In genomic region chr5:125323939-125324480, GRCm38 (mm10) we compare ENCODE assay signal across 21 mouse cellular contexts. TPM values are rescaled to one million over a fixed set of nuclear protein-coding genes. Genes with fewer than 3 reads are reported as not detected.
DNase-seq lines count a peak whose midpoint lies in the region; ATAC-seq and TF ChIP-seq lines count a peak whose summit lies in the region.
"Had no signal": no experiment of that assay in that cellular context is flagged by ENCODE, and none has a peak within 500 bp of the region (broad histone marks: within the 10 kb centered on the region; RNA-seq: fewer than 3 reads in every experiment).

No protein-coding gene starts in this region.

- H3K9ac ChIP-seq in heart, embryonic 11.5 days (ENCODE audit: low read depth, low read length): no peak overlapping the region
- H3K9ac ChIP-seq in heart, adult 2 months (ENCODE audit: low read depth, low read length): no peak overlapping the region
- peak overlapping the region; percentile 4; the same call in 1 of the 2 replicates for H3K9ac ChIP-seq in liver, adult 2 months (ENCODE audit: low read depth, low read length)
- no peak overlapping the region for H3K9ac ChIP-seq in intestine, embryonic 15.5 days
- H3K9ac ChIP-seq in intestine, postnatal 0 days (ENCODE audit: low read depth, low read length): no peak overlapping the region
- H3K9ac ChIP-seq: embryonic facial prominence, embryonic 15.5 days had no signal

- TF ChIP-seq POLR2A in heart, adult 2 months (IDR thresholded peaks at IDR 0.05; ENCODE audit: insufficient read depth, low read depth, low read length): no peak
- no peak for TF ChIP-seq POLR2A in liver, adult 2 months (IDR thresholded peaks at IDR 0.05; ENCODE audit: extremely low read depth, insufficient read depth, low read length)

- H3K9me3 ChIP-seq in heart, embryonic 11.5 days (replicated peaks; ENCODE audit: control insufficient read depth, low read length): no peaks in the 10 kb centered on the region
- H3K9me3 ChIP-seq in intestine, embryonic 15.5 days: no peaks in the 10 kb centered on the region
- H3K9me3 ChIP-seq in intestine, postnatal 0 days (ENCODE audit: control insufficient read depth): no peaks in the 10 kb centered on the region
- H3K9me3 ChIP-seq: embryonic facial prominence, embryonic 15.5 days; limb, embryonic 13.5 days had no signal

- no peak for TF ChIP-seq EP300 in heart, adult 2 months (IDR thresholded peaks at IDR 0.05; ENCODE audit: insufficient read depth, low read depth, low read length)

- ATAC-seq in heart, embryonic 11.5 days (replicated peaks; ENCODE audit: insufficient number of reproducible peaks, low FRiP score, low TSS enrichment): no peak
- ATAC-seq in intestine, embryonic 15.5 days: peak; percentile 55
- peak; percentile 52 for ATAC-seq in intestine, postnatal 0 days
- ATAC-seq: forebrain, embryonic 14.5 days; hindbrain, embryonic 16.5 days; lung, postnatal 0 days had no signal

- H3K4me3 ChIP-seq in heart, embryonic 11.5 days (ENCODE audit: low read depth, low read length): no peak overlapping the region
- H3K4me3 ChIP-seq in heart, adult 2 months: no peak overlapping the region
- no peak overlapping the region for H3K4me3 ChIP-seq in liver, adult 2 months (ENCODE audit: insufficient read depth, low read depth, low read length)
- H3K4me3 ChIP-seq in intestine, embryonic 15.5 days (replicated peaks): no peak overlapping the region
- no peak overlapping the region for H3K4me3 ChIP-seq in intestine, postnatal 0 days (ENCODE audit: low read depth, low read length)
- H3K4me3 ChIP-seq: embryonic facial prominence, embryonic 15.5 days; limb, embryonic 13.5 days had no signal

- H3K27me3 ChIP-seq in heart, embryonic 11.5 days (ENCODE audit: control insufficient read depth, insufficient read depth, low read length): no peaks in the 10 kb centered on the region
- H3K27me3 ChIP-seq in heart, adult 2 months (ENCODE audit: control insufficient read depth, insufficient read depth, low read length): no peaks in the 10 kb centered on the region
- H3K27me3 ChIP-seq in liver, adult 2 months (ENCODE audit: control insufficient read depth, insufficient read depth, low read length): no peaks in the 10 kb centered on the region
- H3K27me3 ChIP-seq in intestine, embryonic 15.5 days (replicated peaks): no peaks in the 10 kb centered on the region
- H3K27me3 ChIP-seq in intestine, postnatal 0 days (replicated peaks; ENCODE audit: control insufficient read depth, insufficient read depth, low read length): no peaks in the 10 kb centered on the region
- H3K27me3 ChIP-seq: embryonic facial prominence, embryonic 15.5 days; limb, embryonic 13.5 days; megakaryocyte, embryonic 14.5 days had no signal

- H3K4me1 ChIP-seq in heart, embryonic 11.5 days (ENCODE audit: control insufficient read depth, insufficient read depth, low read length): peaks cover 33% of the 10 kb centered on the region
- H3K4me1 ChIP-seq in heart, adult 2 months (ENCODE audit: control insufficient read depth, insufficient read depth, low read length): peaks cover 13% of the 10 kb centered on the region
- H3K4me1 ChIP-seq in liver, adult 2 months (ENCODE audit: control insufficient read depth, insufficient read depth, low read length): peaks cover 56% of the 10 kb centered on the region
- H3K4me1 ChIP-seq in intestine, embryonic 15.5 days (replicated peaks): peaks cover 12% of the 10 kb centered on the region; the same call in 1 of the 2 replicates
- H3K4me1 ChIP-seq in intestine, postnatal 0 days (replicated peaks; ENCODE audit: control insufficient read depth, insufficient read depth, low read length): 0 out of 2 replicates have a peak, but pooled peaks cover 3% of the 10 kb centered on the region

- no peak for DNase-seq in heart, adult 2 months
- DNase-seq in liver, adult 2 months (ENCODE audit: extremely low read depth, low read depth, low spot score): peak; percentile 82
- no peak for DNase-seq in liver
- DNase-seq in layer of hippocampus, adult 9-11 months: no peak
- DNase-seq: cerebellum, adult 18-20 months; kidney, adult 9 months; kidney, postnatal 10 days; lung, adult 18-20 months; lung, postnatal 4 days; midbrain, embryonic 14.5 days; thymus, adult 2 months; thymus, postnatal 36 days had no signal

- H3K4me2 ChIP-seq in heart, embryonic 11.5 days: no peak overlapping the region
- H3K4me2 ChIP-seq in intestine, embryonic 15.5 days (replicated peaks): no peak overlapping the region
- no peak overlapping the region for H3K4me2 ChIP-seq in intestine, postnatal 0 days (replicated peaks; ENCODE audit: low read depth)
- H3K4me2 ChIP-seq: embryonic facial prominence, embryonic 15.5 days; limb, embryonic 13.5 days had no signal

- no peak for TF ChIP-seq CTCF in heart, adult 2 months (IDR thresholded peaks at IDR 0.05)
- no peak for TF ChIP-seq CTCF in liver, adult 2 months (IDR thresholded peaks at IDR 0.05; ENCODE audit: low read depth, low read length)
- TF ChIP-seq CTCF in intestine, postnatal 0 days (IDR thresholded peaks at IDR 0.05; ENCODE audit: low read depth): no peak

- H3K79me2 ChIP-seq in heart, adult 2 months (replicated peaks; ENCODE audit: control insufficient read depth, insufficient read depth, low read length): no peaks in the 10 kb centered on the region
- H3K79me2 ChIP-seq in liver, adult 2 months (ENCODE audit: control insufficient read depth, insufficient read depth, low read length): peaks cover 24% of the 10 kb centered on the region; the same call in 1 of the 2 replicates

- no peaks in the 10 kb centered on the region for H3K36me3 ChIP-seq in heart, embryonic 11.5 days (ENCODE audit: control insufficient read depth, insufficient read depth, low read length)
- H3K36me3 ChIP-seq in heart, adult 2 months (ENCODE audit: control insufficient read depth, insufficient read depth, low read length): no peaks in the 10 kb centered on the region
- H3K36me3 ChIP-seq in liver, adult 2 months (ENCODE audit: control insufficient read depth, insufficient read depth, low read length): no peaks in the 10 kb centered on the region
- no peaks in the 10 kb centered on the region for H3K36me3 ChIP-seq in intestine, embryonic 15.5 days
- H3K36me3 ChIP-seq in intestine, postnatal 0 days (ENCODE audit: control insufficient read depth, insufficient read depth): no peaks in the 10 kb centered on the region
- H3K36me3 ChIP-seq: embryonic facial prominence, embryonic 15.5 days had no signal

- WGBS in heart, embryonic 11.5 days (ENCODE audit: insufficient replicate concordance): 83% methylated on average over 7 of the region's 7 CpGs
- WGBS in heart, adult 2 months: 87% methylated on average over 7 of the region's 7 CpGs
- 28% methylated on average over 7 of the region's 7 CpGs for WGBS in liver, adult 2 months
- 73% methylated on average over 7 of the region's 7 CpGs for WGBS in intestine, embryonic 15.5 days
- 57% methylated on average over 7 of the region's 7 CpGs for WGBS in intestine, postnatal 0 days

- H3K27ac ChIP-seq in heart, embryonic 11.5 days (ENCODE audit: low read depth, low read length): 0 out of 2 replicates have a peak overlapping the region, but pooled peaks have one; percentile 12
- no peak overlapping the region for H3K27ac ChIP-seq in heart, adult 2 months
- peak overlapping the region; percentile 62 for H3K27ac ChIP-seq in liver, adult 2 months (replicated peaks; ENCODE audit: insufficient read depth, low read depth, low read length)
- H3K27ac ChIP-seq in intestine, embryonic 15.5 days: no peak overlapping the region
- H3K27ac ChIP-seq in intestine, postnatal 0 days (ENCODE audit: low read depth, low read length): no peak overlapping the region
- H3K27ac ChIP-seq: embryonic facial prominence, embryonic 15.5 days; limb, embryonic 13.5 days had no signal

- intact Hi-C loops in heart, adult 2 months (cut with DNase I): no loop called here

RNA-seq across cellular contexts. Expression of gene Scarb1, which starts 16.9 kb away (rescaled TPM):
- 57.1 and 67.0 TPM in 2 replicates for polyA plus RNA-seq in heart, embryonic 11.5 days (2014; fragmentation: Nextera tagmentation; extraction: Ambion mirVana)
- 10 to 100 TPM; 23.6 to 27.8 TPM for total RNA-seq in heart, adult 2 months (2021)
- polyA plus RNA-seq in heart, adult 2 months (2012; rRNA removed): 55.5 and 77.5 TPM in 2 replicates
- 72.4 and 108 TPM in 2 replicates for total RNA-seq in liver, adult 2 months (2014; rRNA removed)
- 189 and 223 TPM in 2 replicates for polyA plus RNA-seq in liver, adult 2 months (2012; rRNA removed)
- polyA plus RNA-seq in intestine, embryonic 15.5 days (2015; fragmentation: Nextera tagmentation; extraction: Ambion mirVana): 59.3 and 70.0 TPM in 2 replicates
- polyA plus RNA-seq in intestine, postnatal 0 days (2015; fragmentation: Nextera tagmentation; extraction: Ambion mirVana): 26.5 TPM in 2 replicates

Comparison
In these comparisons a context has a peak if more than half of its experiments do, and no peak if none do; other contexts are left out.
1. H3K27ac ChIP-seq: peak in heart, embryonic 11.5 days (single experiment) and liver, adult 2 months (single experiment); none in heart, adult 2 months (single experiment), intestine, embryonic 15.5 days (single experiment) and intestine, postnatal 0 days (single experiment).